Mouse (Mus musculus): ENCODE results near the gene Myo3b.

Gene Myo3b

DNA sequence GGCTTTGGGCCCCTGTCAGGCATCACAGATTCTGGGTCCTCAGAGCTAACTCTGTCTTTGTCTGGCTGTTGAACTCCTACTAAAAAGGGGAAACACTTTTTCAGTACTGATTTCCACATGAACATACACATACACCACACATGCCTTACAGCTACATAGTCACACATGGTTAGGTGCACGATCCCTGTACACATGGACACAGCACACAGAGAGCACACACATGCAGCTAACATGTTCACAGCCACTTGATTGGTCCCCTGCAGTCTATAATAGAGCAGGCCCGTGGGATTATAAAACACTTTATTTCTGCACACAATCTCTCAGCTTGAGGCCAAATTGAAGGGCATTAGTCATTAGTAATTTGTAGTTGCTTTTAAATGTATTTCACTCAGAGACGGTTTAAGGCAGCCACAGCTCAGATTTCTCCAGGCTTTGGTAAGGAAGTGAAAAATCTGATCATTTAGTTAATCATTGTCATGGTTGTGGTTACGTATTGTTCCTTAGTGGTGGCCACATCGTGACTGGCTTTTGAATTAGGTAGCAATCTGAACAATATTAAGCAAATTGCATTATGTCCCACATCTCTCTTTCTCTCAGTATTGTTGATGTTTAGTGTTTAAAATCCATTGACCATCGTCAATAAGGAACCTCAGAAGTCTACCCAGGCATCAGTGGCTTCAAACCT is 27.6 kb downstream of the Myo3b start:
- DNase-seq: no peak

- no peak for DNase-seq
These were observed 30.9 kb downstream of the Myo3b start for GRCm38 (mm10) chr2:70069861-70070260.

DNA sequence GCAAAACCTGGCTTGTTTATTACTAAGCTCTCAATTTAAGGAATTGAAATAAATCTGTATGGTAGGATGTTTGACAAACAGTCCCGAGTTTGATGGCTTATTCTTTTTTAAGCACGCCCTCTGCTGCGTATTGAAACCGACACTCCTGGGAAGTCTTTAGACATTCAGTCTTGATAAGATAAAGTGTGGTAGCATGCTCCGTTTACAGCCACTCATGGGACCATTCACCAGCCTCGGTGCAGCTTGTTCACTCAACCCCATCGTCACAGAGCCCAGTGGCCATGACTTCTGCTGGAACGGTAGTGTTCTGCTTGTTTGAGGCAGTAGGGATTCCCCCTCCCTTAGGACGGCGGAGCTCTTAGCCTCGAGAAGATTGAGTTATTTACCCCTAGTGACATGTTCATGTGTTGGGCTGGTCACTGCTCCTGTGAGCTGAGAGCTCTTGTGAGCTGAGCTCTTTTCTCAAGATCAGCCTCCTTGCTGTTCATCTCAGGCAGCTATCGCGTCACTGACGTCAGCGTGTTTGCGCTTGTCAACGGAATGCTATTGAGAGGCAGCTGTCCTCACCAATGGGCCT is 44.6 kb downstream of the Myo3b start:
- DNase-seq: no peak

DNA sequence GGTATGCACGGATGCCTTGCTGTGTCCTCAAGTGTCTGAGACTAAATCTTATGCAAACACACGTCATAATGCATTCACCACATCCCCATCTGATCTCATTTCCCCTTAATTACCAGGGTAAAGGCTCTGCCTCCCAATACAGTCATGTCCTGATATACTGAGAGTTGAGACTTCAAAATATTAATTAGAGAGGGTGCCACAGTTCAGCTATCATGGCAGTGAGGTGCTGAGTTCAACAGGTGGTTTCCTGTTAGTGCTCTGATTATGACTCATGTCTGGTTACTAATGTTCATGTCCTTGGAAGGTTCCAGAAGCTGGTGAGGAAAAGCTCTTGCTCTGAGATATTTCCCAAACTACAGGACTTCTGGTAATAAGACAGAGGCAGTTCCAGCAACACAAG is 52.3 kb downstream of the Myo3b start:
- DNase-seq: peak; percentile 74 to 79

DNA sequence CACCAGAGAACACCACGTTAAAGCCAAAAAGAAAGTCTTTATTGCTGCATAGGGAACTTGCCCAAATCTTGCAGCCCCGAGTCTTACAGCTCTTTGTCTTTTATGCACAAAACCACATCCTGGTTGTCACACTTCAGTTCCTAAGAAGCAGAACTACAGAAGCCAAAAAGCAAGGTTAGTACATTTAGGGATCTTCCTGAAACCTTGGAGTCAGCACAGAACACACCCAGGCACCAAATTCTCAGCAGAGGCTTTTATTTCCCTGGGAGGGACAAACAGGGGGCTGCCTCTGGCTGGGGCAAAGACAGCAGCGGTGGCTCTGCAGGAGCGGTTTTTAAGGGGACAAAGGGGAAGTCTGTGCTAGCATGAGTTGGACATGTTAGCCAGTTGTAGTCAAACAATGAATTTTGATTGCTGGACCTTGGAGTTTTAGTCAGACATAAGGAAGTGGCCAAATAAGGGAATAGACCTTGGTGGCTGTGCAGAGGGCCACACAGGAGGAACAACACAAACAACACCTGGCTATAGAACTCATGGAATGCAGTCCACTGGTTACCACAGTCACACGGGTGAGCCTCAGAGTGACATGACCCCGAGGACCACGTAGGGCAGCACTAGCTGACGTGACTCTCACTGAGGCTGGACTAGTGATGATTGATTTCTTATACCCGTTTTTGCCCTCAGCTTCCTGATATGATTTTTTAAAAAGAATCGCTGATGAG is 53.0 kb downstream of the Myo3b start:
- DNase-seq: peak; percentile 66 to 70

- DNase-seq: peak; percentile 79 to 83
These were observed 53.7 kb downstream of the Myo3b start for GRCm38 (mm10) chr2:70092665-70093064.

- no peak for DNase-seq
These were observed 55.5 kb downstream of the Myo3b start for GRCm38 (mm10) chr2:70094446-70094845.

DNA sequence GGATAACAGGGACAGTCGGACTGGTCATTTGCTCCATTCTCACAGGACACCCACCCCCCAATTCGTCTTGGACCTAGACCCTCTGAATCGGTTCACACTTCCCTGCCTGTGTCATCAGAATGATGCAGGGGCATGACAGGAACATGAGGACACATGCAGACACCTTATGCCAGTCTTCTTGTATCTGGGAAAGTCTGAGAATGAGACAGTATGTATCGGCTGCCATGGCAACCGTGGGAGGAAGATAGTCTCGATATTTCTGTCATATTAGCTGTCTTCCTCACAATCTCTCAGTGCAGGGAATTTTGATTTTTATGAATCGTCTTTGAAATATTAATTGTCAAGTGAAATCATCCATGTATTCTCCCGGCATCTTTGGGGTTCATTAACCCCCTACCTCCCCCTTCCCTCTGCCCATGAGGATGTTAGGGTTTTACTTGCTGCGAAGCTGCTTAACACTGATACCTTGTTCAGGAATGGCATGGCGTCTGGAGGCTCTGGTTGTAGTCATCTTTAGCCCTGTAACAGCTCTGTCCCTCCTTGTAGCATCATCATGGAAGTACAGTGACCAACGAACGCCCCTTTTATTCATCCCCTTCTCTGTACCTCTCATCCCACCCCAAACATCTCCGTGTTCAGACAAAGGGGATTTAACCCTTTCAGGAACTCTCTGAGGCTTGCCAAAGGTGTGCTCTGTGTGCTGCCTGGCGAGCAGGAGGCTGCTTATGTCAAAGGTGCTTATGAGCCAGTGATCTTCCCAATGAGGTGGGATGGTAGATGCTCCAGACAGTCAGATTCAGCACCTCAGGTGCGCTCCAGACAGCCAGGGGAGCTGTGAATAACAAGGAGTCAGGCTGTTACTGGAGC is 58.5 kb downstream of the Myo3b start:
- DNase-seq: no peak

DNA sequence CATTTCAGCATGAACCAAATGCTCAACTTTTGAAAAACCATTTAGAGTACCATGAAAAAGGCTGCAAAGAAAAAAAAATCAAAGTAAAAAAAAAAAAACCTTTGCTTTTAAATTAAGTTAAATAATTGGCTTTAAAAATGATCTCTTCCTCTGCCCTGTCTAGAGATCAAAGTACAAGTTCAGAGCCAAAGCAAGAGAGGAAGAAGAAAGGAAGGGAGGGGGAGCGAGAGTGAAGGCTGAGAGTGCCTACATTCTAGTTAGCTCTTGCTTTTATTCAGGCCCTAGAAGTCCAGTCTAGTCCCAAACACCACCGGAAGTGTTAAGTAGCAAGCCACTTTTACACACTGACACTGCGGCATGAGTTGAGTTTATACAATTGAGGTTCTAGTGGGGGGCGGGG is 60.5 kb downstream of the Myo3b start:
- no peak for DNase-seq

- DNase-seq: no peak
These were observed 66.5 kb downstream of the Myo3b start for GRCm38 (mm10) chr2:70105286-70106030.

- DNase-seq: no peak
These were observed 70.1 kb downstream of the Myo3b start for GRCm38 (mm10) chr2:70109010-70109409.

DNA sequence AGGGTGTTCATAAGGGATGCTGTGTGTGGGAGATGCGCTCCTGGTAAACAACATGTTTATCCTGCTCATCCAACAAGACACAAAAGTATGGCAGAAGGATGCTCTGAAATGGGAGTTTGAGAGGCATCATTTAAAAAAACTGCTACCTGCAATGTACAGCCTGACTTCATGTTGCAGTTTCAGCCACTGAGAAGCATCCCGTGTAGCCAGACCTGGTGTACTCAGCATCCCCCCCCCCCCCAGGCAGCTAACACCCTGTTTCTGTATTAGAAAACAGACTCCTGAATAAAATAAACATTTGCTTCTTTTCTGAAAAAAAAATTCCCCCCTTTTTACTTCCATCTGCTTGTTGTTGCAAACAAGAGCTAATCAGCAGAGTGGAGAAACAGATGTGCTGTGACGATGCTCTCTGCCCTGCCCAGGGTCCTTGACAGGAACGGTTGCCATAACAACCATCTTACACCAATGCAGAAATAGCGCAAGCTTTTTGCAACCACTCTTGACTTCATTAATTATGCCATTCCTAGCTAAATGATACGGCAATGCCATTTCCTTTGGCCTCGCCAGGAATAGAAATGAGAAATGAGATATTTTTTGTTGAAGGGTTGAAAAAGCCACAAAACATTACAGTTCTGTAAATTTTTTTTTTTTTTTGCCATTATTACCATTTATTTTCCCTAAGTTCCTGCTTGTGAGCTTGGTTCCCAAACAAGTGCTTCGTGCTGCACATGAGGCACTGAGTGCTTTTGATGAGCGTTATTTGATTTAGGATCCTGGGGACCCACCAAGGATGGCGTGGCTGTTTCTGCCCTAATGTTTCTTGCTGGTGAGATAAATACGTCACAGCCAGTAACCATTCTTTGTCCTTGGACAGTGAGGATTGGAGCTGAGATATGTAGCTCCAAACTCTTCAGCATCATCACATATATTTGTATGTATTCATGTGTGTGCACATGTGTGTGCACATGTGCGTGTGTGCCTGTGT is 75.2 kb downstream of the Myo3b start:
- DNase-seq: no peak

DNA sequence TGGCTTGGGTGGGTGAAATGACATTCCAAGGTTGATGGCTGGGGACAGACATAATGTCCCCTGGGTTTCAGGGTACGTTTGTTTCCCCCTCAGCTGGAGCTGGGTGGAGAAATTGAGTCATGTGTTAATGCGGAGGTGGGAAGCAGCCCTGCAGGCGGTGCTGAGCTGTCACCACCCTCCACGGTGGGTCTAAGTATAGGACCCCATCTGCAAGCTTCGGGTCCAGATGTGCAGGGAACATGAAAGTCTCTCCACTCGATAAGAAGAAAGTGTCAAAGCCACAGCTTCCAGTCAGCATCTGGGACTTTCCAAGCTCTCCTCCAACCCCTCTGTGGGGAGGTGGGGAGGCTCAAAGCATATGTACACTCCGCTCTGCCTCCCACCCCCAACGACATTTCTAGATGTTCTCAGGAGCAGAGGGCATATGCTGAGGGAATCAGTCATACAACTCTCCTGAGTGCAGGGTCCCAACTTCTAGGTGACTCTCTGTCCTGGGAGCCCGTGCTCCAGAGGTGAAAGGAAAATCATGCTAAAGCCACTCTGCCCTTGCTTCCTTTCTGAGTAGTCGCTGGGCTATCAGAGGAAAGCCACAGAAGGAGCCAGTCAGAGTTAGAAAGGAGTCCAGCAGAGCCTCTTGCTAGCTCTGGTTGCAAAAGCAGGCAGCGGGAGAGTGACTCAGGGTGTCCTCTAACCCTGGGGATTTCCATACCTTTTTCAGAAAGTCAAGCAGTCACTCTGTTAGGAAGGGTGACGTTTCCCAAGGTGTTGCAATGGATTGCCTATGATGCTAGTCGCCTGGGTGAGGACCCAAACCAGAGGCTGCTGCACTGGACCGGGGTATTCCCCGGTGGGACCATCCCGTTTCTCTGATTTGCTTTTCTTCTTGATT is 79.7 kb downstream of the Myo3b start:
- no peak for DNase-seq

GRCm38 (mm10) chr2:70119265-70119663 is 80.3 kb downstream of the Myo3b start:
- no peak for DNase-seq

DNA sequence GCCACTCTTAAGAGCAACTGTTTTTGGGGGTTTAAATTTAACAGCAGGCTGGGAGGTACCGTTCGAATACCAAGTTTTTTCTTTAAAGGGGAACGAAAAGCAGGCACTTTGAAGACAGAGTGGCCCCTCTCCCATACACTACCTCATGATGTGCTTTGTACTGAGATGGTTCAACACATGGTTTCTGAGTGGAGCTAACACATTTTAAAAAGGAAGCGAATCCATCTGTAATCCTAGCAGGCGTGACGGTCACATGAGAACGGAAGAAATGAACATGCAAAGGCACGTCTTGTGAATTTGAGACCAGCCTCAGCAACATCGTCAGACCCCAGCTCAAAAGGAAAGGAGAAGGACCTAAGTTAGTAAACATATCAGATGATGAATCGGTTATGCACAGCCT is 87.4 kb downstream of the Myo3b start:
- no peak for DNase-seq

DNA sequence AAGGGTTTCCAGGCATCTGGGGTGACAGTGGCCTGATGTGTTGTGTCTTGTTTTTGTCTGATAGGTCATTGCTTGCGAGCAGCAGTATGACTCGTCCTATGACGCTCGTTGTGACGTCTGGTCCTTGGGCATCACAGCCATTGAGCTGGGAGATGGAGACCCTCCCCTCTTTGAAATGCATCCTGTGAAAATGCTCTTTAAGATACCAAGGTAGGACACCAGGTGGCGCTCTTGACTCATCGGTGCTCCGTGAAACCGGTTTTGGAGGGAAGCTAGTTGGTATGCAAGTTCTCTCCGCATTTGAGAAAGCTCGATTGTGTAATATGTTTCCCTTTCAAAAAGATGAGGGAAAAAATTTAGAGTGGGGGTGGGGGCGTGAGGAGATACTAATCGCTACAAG is 87.9 kb downstream of the Myo3b start:
- peak; percentile 86 to 90 for DNase-seq

DNA sequence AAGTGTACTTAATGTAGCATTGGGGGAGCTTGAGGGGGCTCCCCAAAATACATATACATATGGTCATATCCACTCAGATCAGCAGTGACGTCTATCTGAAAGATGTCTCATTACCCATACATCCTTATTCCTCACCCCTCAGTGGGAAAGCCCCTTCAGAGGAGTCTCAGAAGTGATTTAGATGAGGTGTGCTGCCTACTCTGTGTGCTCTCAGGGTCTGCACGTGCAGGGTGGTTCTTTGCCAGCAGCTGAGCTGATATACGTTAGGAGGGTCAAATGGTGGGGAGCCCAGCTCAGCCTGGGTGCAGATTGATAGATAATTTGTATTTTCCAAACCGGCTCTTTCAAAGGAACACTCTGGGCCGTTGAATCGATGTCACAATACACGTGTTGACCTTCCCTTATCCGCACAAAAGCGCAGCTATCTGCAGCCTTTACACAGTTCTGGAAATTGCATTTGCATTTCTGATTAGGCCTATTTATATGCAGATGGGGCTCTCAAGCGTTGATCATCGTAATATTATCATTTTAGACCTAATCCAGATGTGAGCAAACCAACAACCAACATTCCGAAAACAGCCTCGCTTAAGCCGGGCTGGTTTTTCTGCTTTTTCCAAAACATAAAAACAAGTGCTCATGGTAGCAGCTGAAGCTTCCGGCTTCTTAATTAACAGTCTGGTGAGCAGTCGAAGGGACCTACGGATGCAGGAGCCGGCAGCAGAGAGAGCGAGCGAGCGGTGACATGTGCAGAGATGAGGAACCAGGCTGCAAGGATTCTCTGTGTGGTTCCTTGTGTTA is 88.6 kb downstream of the Myo3b start:
- DNase-seq: peak; percentile 22 to 30

DNA sequence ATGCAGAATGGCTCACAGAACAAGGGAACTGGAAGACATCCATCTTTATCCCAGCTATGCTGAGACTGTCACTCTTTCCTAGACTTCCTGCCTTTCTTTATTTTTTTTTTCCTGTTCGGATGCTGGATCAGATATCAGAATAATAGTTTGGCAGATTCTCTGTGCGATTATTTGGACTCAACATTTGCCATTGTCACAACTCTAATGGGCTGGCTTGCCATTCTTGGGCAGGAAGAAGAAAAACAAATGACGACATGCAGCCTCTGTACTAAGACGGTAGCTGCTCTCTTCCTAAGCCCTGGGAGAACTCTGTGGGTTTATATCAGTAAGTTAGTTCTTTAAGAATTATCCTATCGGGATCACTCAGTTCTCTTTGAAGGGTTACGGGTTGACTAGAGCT is 89.7 kb downstream of the Myo3b start:
- DNase-seq: no peak

DNA sequence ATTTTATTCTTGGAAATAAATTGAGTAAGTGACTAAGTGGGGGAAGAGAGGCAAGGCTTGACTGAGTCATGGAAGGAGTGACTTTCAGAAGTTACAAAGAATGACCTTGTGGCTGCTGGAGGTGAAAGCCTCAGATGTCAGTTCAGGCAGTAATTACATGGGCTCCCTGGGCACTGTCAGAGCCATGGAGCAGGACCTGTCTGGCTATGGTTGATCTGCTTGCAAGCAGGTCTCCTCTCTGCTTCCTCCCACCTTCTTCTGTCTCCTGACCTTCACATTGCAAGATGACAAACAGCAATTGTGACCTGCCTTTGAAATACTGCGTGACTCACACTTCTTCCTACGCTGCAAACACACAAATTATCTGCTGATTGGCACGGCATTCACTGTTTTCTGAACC is 90.6 kb downstream of the Myo3b start:
- no peak for DNase-seq
